Mouse (Mus musculus) forebrain, embryonic 13.5 days (tissue): ENCODE measurements around the gene Scp2d1. TPM values are rescaled to one million over a fixed set of nuclear protein-coding genes. Genes with fewer than 3 reads are reported as not detected.

Experiments
- ATAC-seq: fragments of 200-750 bp; cut with Nextera tagmentation; 2 replicates; pipeline ENCODE4 v1.8.0; 2017
- H3K27ac ChIP-seq: fragments of 300-500 bp; sonication (generic); 2 replicates; pipeline ENCODE4 v1.5.1; 2015; ENCODE audit warnings: inconsistent platforms, mild to moderate bottlenecking, moderate library complexity
- H3K27me3 ChIP-seq: fragments of 300-500 bp; sonication (generic); 2 replicates; pipeline ENCODE4 v1.6.1; 2015; ENCODE audit warnings: mild to moderate bottlenecking, inconsistent platforms
- H3K36me3 ChIP-seq: fragments of 300-500 bp; sonication (generic); 2 replicates; pipeline ENCODE4 v1.6.1; 2015; ENCODE audit warnings: mild to moderate bottlenecking, inconsistent platforms; ENCODE audit not compliant: poor library complexity, severe bottlenecking
- H3K4me1 ChIP-seq: fragments of 300-500 bp; sonication (generic); 2 replicates; pipeline ENCODE4 v1.6.1; 2015; ENCODE audit warnings: inconsistent platforms
- H3K4me2 ChIP-seq: fragments of 300-500 bp; sonication (generic); 2 replicates; pipeline ENCODE4 v1.6.1; 2015; ENCODE audit warnings: inconsistent platforms, mild to moderate bottlenecking, moderate library complexity
- H3K4me3 ChIP-seq: fragments of 300-500 bp; sonication (generic); 2 replicates; pipeline ENCODE4 v1.5.1; 2015; ENCODE audit warnings: mild to moderate bottlenecking, inconsistent platforms
- H3K9ac ChIP-seq: fragments of 300-500 bp; sonication (generic); 2 replicates; pipeline ENCODE4 v1.6.1; 2015; ENCODE audit warnings: mild to moderate bottlenecking, inconsistent platforms
- H3K9me3 ChIP-seq: fragments of 300-500 bp; sonication (generic); replicated peaks from 2 replicates; pipeline ENCODE4 v1.6.1; 2016; ENCODE audit warnings: inconsistent platforms
- WGBS: fragments of 180-500 bp; shearing (Covaris S2); methylation state at CpG from one replicate; pipeline ENCODE4 v1.1.7; 2015; 5-methylcytosine and 5-hydroxymethylcytosine counted together
- polyA plus RNA-seq: library from polyadenylated mRNA; unstranded; fragments of >200 nt; fragmentation: Nextera tagmentation; extraction: Ambion mirVana; gene quantifications from 2 replicates; pipeline ENCODE4 v1.2.1, GENCODE M21; 2015

Scp2d1 gene
- polyA plus RNA-seq, 1 experiment from 2014 or later: not detected

GRCm38 (mm10) chr2:144828457-144828985 is 5.1 kb downstream of the Scp2d1 start:
- H3K4me1 ChIP-seq: no peaks in the 10 kb centered on the region
- 74% methylated on average over 8 of the region's 8 CpGs for WGBS
- no peak overlapping the region for H3K9ac ChIP-seq
- H3K36me3 ChIP-seq: no peaks in the 10 kb centered on the region
- no peaks in the 10 kb centered on the region for H3K9me3 ChIP-seq
- H3K4me2 ChIP-seq: no peak overlapping the region
- H3K27me3 ChIP-seq: no peaks in the 10 kb centered on the region
- no peak overlapping the region for H3K4me3 ChIP-seq
- no peak overlapping the region for H3K27ac ChIP-seq
- ATAC-seq: no peak

- 95% methylated on average over 5 of the region's 5 CpGs for WGBS
- Histone ChIP-seq H3K9me3 (no peaks in the 10 kb centered on the region), H3K9ac (no peak overlapping the region), H3K27ac (no peak overlapping the region), H3K4me3 (no peak overlapping the region), H3K27me3 (no peaks in the 10 kb centered on the region), H3K4me1 (no peaks in the 10 kb centered on the region), H3K36me3 (no peaks in the 10 kb centered on the region), H3K4me2 (no peak overlapping the region)
- no peak for ATAC-seq
Observed at GRCm38 (mm10) chr2:144836667-144837311, 13.3 kb downstream of the Scp2d1 start.

GRCm38 (mm10) chr2:144837312-144837679 is 13.8 kb downstream of the Scp2d1 start:
- Histone ChIP-seq H3K36me3 (no peaks in the 10 kb centered on the region), H3K9ac (no peak overlapping the region), H3K4me1 (no peaks in the 10 kb centered on the region), H3K4me3 (no peak overlapping the region), H3K27ac (no peak overlapping the region), H3K27me3 (no peaks in the 10 kb centered on the region), H3K4me2 (no peak overlapping the region), H3K9me3 (no peaks in the 10 kb centered on the region)
- 87% methylated on average over 3 of the region's 3 CpGs for WGBS
- no peak for ATAC-seq

GRCm38 (mm10) chr2:144868827-144869226 is 45.4 kb downstream of the Scp2d1 start:
- H3K9me3 ChIP-seq: no peaks in the 10 kb centered on the region

More at GRCm38 (mm10) chr2:144868827-144869226, 45.4 kb downstream of the Scp2d1 start:
- no peak overlapping the region for H3K4me2 ChIP-seq
- H3K27ac ChIP-seq: no peak overlapping the region
- no peaks in the 10 kb centered on the region for H3K4me1 ChIP-seq
- no peaks in the 10 kb centered on the region for H3K36me3 ChIP-seq
- WGBS: 87% methylated on average over 2 of the region's 2 CpGs
- ATAC-seq: no peak
- H3K4me3 ChIP-seq: no peak overlapping the region
- H3K9ac ChIP-seq: no peak overlapping the region
- H3K27me3 ChIP-seq: no peaks in the 10 kb centered on the region

Other genes with a start within 250 kb of the Scp2d1 start
- gene Smim26, start 229.6 kb upstream of the Scp2d1 start, polyA plus RNA-seq: 47.3 and 53.8 TPM in 2 replicates
- 50.0 and 58.6 TPM in 2 replicates for gene Dtd1, start 223.8 kb upstream of the Scp2d1 start, polyA plus RNA-seq